Mouse (Mus musculus) stomach, postnatal 0 days (tissue): ENCODE measurements around the gene Acss1.

Experiments used
- CTCF ChIP-seq: IDR thresholded peaks from 2 replicates; pipeline ENCODE4 v1.5.1; 2016; ENCODE audit warnings: antibody characterized with exemption, low read depth, mild to moderate bottlenecking, moderate library complexity
- EP300 ChIP-seq: optimal IDR thresholded peaks from 2 replicates; pipeline ENCODE3; 2016; ENCODE audit warnings: antibody characterized with exemption

- no peak for TF ChIP-seq CTCF
- no peak for TF ChIP-seq EP300
Observed at GRCm38 (mm10) chr2:150689223-150689800, 21.0 kb upstream of the Acss1 start, which contains the start of gene Vsx1.
